Mouse (Mus musculus): ENCODE results near the gene Mical2. TPM values are rescaled to one million over a fixed set of nuclear protein-coding genes. Genes with fewer than 3 reads are reported as not detected.

Gene Mical2
- polyA plus RNA-seq, 1 experiment = 76.3 TPM

- H3K4me3 ChIP-seq (ENCODE audit: insufficient read depth, low read length) = no peak overlapping the region
- H3K4me1 ChIP-seq (ENCODE audit: control insufficient read depth, insufficient read depth, low read length) = peaks cover 14% of the 10 kb centered on the region
- TF ChIP-seq CTCF (IDR thresholded peaks at IDR 0.05; ENCODE audit: borderline replicate concordance, insufficient read depth, low read length) (no peak), POLR2A (IDR thresholded peaks at IDR 0.05; ENCODE audit: low read depth, low read length) (no peak)
- H3K27ac ChIP-seq (ENCODE audit: insufficient read depth, low read length) = peak overlapping the region; percentile 15; the same call in 1 of the 2 replicates
These were observed 45.2 kb downstream of the Mical2 start for GRCm38 (mm10) chr7:112270870-112271269.

DNA sequence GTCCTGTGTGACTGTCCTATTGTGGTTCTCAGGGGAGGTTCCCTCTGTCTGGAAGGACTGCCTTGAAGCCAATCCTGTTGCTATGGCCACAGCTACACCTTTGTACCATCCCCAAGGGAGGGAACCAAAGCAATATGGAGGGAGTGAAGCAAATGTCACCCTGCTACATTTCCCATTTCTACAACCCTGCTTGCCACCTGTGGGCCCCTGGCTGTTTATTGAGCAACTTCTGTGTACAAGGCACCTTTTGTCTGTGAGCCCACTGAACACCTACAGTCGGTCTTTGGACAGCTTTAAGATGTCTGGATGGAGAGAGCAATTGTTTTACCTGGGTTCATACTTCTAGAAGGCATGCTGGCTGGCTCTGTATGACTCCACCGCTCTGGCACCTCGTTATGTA lies 46.0 kb downstream of the Mical2 start:
- Histone ChIP-seq H3K4me3 (ENCODE audit: insufficient read depth, low read length) (no peak overlapping the region), H3K27ac (ENCODE audit: insufficient read depth, low read length) (no peak overlapping the region), H3K4me1 (ENCODE audit: control insufficient read depth, insufficient read depth, low read length) (peaks cover 14% of the 10 kb centered on the region)
- no peak for TF ChIP-seq POLR2A (IDR thresholded peaks at IDR 0.05; ENCODE audit: low read depth, low read length)
- no peak for TF ChIP-seq CTCF (IDR thresholded peaks at IDR 0.05; ENCODE audit: borderline replicate concordance, insufficient read depth, low read length)

- TF ChIP-seq POLR2A (IDR thresholded peaks at IDR 0.05; ENCODE audit: low read depth, low read length) (no peak), CTCF (IDR thresholded peaks at IDR 0.05; ENCODE audit: borderline replicate concordance, insufficient read depth, low read length) (no peak)
- Histone ChIP-seq H3K4me3 (ENCODE audit: insufficient read depth, low read length) (no peak overlapping the region), H3K4me1 (ENCODE audit: control insufficient read depth, insufficient read depth, low read length) (peaks cover 9% of the 10 kb centered on the region), H3K27ac (ENCODE audit: insufficient read depth, low read length) (no peak overlapping the region)
These were observed 47.0 kb downstream of the Mical2 start for GRCm38 (mm10) chr7:112272692-112273091.

- Histone ChIP-seq H3K27ac (ENCODE audit: insufficient read depth, low read length) (no peak overlapping the region), H3K4me1 (ENCODE audit: control insufficient read depth, insufficient read depth, low read length) (peaks cover 14% of the 10 kb centered on the region), H3K4me3 (ENCODE audit: insufficient read depth, low read length) (no peak overlapping the region)
- TF ChIP-seq CTCF (IDR thresholded peaks at IDR 0.05; ENCODE audit: borderline replicate concordance, insufficient read depth, low read length) (no peak), POLR2A (IDR thresholded peaks at IDR 0.05; ENCODE audit: low read depth, low read length) (no peak)
These were observed 47.8 kb downstream of the Mical2 start for GRCm38 (mm10) chr7:112273451-112273850.

DNA sequence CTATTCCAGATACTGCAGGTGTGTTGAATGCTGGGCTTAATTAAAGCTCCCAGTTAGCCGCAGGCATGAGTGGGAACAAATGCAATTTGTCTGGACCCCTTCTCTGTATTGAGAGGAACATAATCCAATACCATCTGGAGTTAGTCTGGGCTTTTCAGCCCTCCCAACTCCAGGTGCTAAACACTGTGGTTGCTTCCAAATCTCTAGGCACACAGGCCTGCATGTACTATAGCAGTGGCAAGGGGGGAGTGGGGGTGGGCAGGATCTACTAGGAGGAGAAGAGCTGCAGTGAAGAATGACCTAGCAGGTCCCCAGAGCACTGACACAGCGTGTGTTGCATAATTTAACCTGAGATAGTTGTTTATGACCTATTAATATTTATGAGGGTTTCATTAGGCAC lies 49.0 kb downstream of the Mical2 start:
- TF ChIP-seq CTCF (IDR thresholded peaks at IDR 0.05; ENCODE audit: borderline replicate concordance, insufficient read depth, low read length) (no peak), POLR2A (IDR thresholded peaks at IDR 0.05; ENCODE audit: low read depth, low read length) (no peak)
- Histone ChIP-seq H3K27ac (ENCODE audit: insufficient read depth, low read length) (no peak overlapping the region), H3K4me1 (ENCODE audit: control insufficient read depth, insufficient read depth, low read length) (peaks cover 18% of the 10 kb centered on the region), H3K4me3 (ENCODE audit: insufficient read depth, low read length) (no peak overlapping the region)

GRCm38 (mm10) chr7:112275093-112275492 lies 49.4 kb downstream of the Mical2 start:
- H3K27ac ChIP-seq (ENCODE audit: insufficient read depth, low read length) = no peak overlapping the region
- peaks cover 19% of the 10 kb centered on the region for H3K4me1 ChIP-seq (ENCODE audit: control insufficient read depth, insufficient read depth, low read length)
- no peak overlapping the region for H3K4me3 ChIP-seq (ENCODE audit: insufficient read depth, low read length)

GRCm38 (mm10) chr7:112275883-112276282 lies 50.2 kb downstream of the Mical2 start:
- Histone ChIP-seq H3K27ac (ENCODE audit: insufficient read depth, low read length) (peak overlapping the region; percentile 50; the same call in 1 of the 2 replicates), H3K4me1 (ENCODE audit: control insufficient read depth, insufficient read depth, low read length) (peaks cover 23% of the 10 kb centered on the region)

More at GRCm38 (mm10) chr7:112275093-112275492, 49.4 kb downstream of the Mical2 start:
- TF ChIP-seq CTCF (IDR thresholded peaks at IDR 0.05; ENCODE audit: borderline replicate concordance, insufficient read depth, low read length) (no peak), POLR2A (IDR thresholded peaks at IDR 0.05; ENCODE audit: low read depth, low read length) (no peak)

GRCm38 (mm10) chr7:112276823-112277222 lies 51.2 kb downstream of the Mical2 start:
- Histone ChIP-seq H3K4me1 (ENCODE audit: control insufficient read depth, insufficient read depth, low read length) (peaks cover 20% of the 10 kb centered on the region), H3K27ac (ENCODE audit: insufficient read depth, low read length) (peak overlapping the region; percentile 50), H3K4me3 (ENCODE audit: insufficient read depth, low read length) (no peak overlapping the region)
- TF ChIP-seq CTCF (IDR thresholded peaks at IDR 0.05; ENCODE audit: borderline replicate concordance, insufficient read depth, low read length) (no peak), POLR2A (IDR thresholded peaks at IDR 0.05; ENCODE audit: low read depth, low read length) (no peak)

More at GRCm38 (mm10) chr7:112275883-112276282, 50.2 kb downstream of the Mical2 start:
- TF ChIP-seq CTCF (IDR thresholded peaks at IDR 0.05; ENCODE audit: borderline replicate concordance, insufficient read depth, low read length) (no peak), POLR2A (IDR thresholded peaks at IDR 0.05; ENCODE audit: low read depth, low read length) (no peak)
- H3K4me3 ChIP-seq (ENCODE audit: insufficient read depth, low read length) = no peak overlapping the region

GRCm38 (mm10) chr7:112278648-112279047 lies 53.0 kb downstream of the Mical2 start:
- H3K4me1 ChIP-seq (ENCODE audit: control insufficient read depth, insufficient read depth, low read length) = peaks cover 20% of the 10 kb centered on the region
- TF ChIP-seq POLR2A (IDR thresholded peaks at IDR 0.05; ENCODE audit: low read depth, low read length) = no peak
- H3K27ac ChIP-seq (ENCODE audit: insufficient read depth, low read length) = peak overlapping the region; percentile 2
- H3K4me3 ChIP-seq (ENCODE audit: insufficient read depth, low read length) = no peak overlapping the region

DNA sequence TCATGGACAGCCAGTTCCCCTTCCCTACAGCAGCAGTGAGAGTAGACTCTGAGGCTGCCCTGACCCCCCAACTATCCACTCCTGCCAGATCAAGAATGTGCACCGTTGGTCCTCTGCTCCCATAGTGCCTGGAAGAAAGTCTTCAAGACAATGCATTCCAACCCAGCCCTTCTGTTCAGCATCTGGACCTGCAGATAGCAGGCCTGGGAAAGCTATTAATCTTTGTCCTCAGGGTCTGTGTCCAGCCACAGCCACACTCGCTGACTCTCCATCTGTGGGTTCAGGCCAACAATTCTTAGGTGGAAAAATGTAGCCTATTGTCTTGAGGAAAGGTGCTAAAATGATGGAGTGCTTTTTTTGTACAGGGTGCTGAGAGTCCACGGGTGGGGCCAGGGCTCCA lies 54.8 kb downstream of the Mical2 start:
- TF ChIP-seq POLR2A (IDR thresholded peaks at IDR 0.05; ENCODE audit: low read depth, low read length) = no peak
- no peak for TF ChIP-seq CTCF (IDR thresholded peaks at IDR 0.05; ENCODE audit: borderline replicate concordance, insufficient read depth, low read length)
- Histone ChIP-seq H3K27ac (ENCODE audit: insufficient read depth, low read length) (no peak overlapping the region), H3K4me3 (ENCODE audit: insufficient read depth, low read length) (no peak overlapping the region), H3K4me1 (ENCODE audit: control insufficient read depth, insufficient read depth, low read length) (peaks cover 22% of the 10 kb centered on the region)
